Mouse (Mus musculus): Measurements from ENCODE around the gene Rhot2. TPM values are rescaled to one million over a fixed set of nuclear protein-coding genes. Genes with fewer than 3 reads are reported as not detected.

Rhot2 gene
- total and polyA plus RNA-seq, 3 experiments = 16.2 to 33.8 (median 17.3) TPM

DNA sequence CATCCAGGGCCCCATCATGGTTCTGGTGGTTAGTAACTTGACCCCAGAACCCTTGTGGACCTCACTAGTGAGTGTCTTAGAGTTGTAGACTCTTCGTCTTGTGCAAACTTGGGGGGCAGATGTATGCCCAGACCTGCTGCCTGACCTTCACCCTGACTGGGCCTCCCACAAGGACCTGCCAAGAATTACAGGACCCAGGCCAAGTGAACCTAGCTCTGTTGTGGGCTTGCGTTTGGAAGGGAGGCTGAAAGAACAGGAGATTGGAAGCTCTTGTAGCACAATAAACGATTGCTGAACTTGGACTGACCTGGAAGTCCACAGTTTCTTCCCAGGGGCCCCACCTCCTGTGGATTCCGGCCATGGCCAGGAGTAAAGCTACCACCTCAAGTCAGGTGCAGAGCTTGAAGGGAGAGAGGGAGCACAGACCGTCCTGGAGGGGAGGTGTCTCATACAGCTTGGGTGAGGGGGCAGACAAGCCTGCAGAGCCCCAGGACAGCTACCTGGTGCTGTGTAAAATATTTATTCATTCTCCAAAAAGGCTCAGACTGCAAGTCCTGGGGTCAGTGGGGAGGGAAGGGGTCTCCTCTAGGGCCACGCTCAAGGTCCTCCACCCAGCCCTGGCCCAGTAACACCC is 10.6 kb downstream of the Rhot2 start:
- in situ Hi-C loops (cut with MboI; ENCODE audit: low pct_ligation_motif_present, low pct_unique_long_range_greater_than_20kb, low sequenced_read_pairs) (no loop called here), dilution Hi-C loops (cut with MboI; ENCODE audit: extremely low pct_ligation_motif_present, extremely low pct_unique_long_range_greater_than_20kb, low sequenced_read_pairs) (no loop called here)
- Histone ChIP-seq H3K4me1 (ENCODE audit: control insufficient read depth in 1 of 2, insufficient read depth in 2 of 2) (peaks cover 16 to 40% of the 10 kb centered on the region in 2 experiments), H3K4me3 (replicated peaks in 1 of 3; ENCODE audit: low read depth in 2 of 3, low read length in 2 of 3, poor library complexity in 1 of 3) (peak overlapping the region; percentile 69 to 81 (median 71)), H3K27ac (ENCODE audit: insufficient read depth, low read depth) (no peak overlapping the region), H3K9ac (ENCODE audit: insufficient read depth, low read depth) (peak overlapping the region; percentile 84; the same call in 1 of the 2 replicates), H3K4me2 (ENCODE audit: insufficient read depth, low read depth, poor library complexity, severe bottlenecking) (peak overlapping the region; percentile 33), H3K36me3 (replicated peaks in 1 of 2; ENCODE audit: control insufficient read depth in 1 of 2, insufficient read depth in 1 of 2, low read length in 1 of 2) (peaks cover 56 to 76% of the 10 kb centered on the region in 2 experiments), H3K79me2 (replicated peaks; ENCODE audit: control insufficient read depth, extremely low read depth, insufficient read depth, poor library complexity, severe bottlenecking) (peaks cover 14% of the 10 kb centered on the region), H3K27me3 (replicated peaks) (no peaks in the 10 kb centered on the region), H3K9me3 (replicated peaks; ENCODE audit: low read length) (no peaks in the 10 kb centered on the region)
- no peak for TF ChIP-seq JUND (conservative IDR thresholded peaks at IDR 0.05; ENCODE audit: low read depth, low read length)
- no peak for TF ChIP-seq MAZ (IDR thresholded peaks at IDR 0.05; ENCODE audit: low read depth, low read length)
- no peak for TF ChIP-seq MYC (IDR thresholded peaks at IDR 0.05; ENCODE audit: low read depth, low read length)
- no peak for TF ChIP-seq RAD21 (IDR thresholded peaks at IDR 0.05; ENCODE audit: low read depth, low read length)
- TF ChIP-seq HCFC1 (IDR thresholded peaks at IDR 0.05; ENCODE audit: low read depth, low read length) = no peak
- TF ChIP-seq GABPA (IDR thresholded peaks at IDR 0.05; ENCODE audit: insufficient replicate concordance, low read depth, low read length) = no peak
- no peak for TF ChIP-seq NRF1 (IDR thresholded peaks at IDR 0.05; ENCODE audit: low read depth, low read length)
- TF ChIP-seq PAX5 (IDR thresholded peaks at IDR 0.05; ENCODE audit: low read length) = no peak
- TF ChIP-seq E2F4 (IDR thresholded peaks at IDR 0.05; ENCODE audit: insufficient replicate concordance, low read depth, low read length) = no peak
- TF ChIP-seq CTCF (conservative IDR thresholded peaks at IDR 0.05 in 1 of 2, IDR thresholded peaks at IDR 0.05 in 1 of 2; ENCODE audit: low read depth in 2 of 2, low read length in 2 of 2) = no peak
- no peak for TF ChIP-seq NELFE (IDR thresholded peaks at IDR 0.05; ENCODE audit: low read depth, low read length)
- TF ChIP-seq ZNF384 (IDR thresholded peaks at IDR 0.05; ENCODE audit: low read depth, low read length) = no peak
- TF ChIP-seq MEF2A (IDR thresholded peaks at IDR 0.05; ENCODE audit: borderline replicate concordance, low read depth, low read length) = no peak
- TF ChIP-seq CHD2 (IDR thresholded peaks at IDR 0.05; ENCODE audit: low read length) = no peak
- TF ChIP-seq TCF12 (IDR thresholded peaks at IDR 0.05; ENCODE audit: low read depth, low read length) = no peak
- TF ChIP-seq MAX (IDR thresholded peaks at IDR 0.05; ENCODE audit: low read length) = no peak
- DNase-seq (ENCODE audit: extremely low read depth) = no peak

DNA sequence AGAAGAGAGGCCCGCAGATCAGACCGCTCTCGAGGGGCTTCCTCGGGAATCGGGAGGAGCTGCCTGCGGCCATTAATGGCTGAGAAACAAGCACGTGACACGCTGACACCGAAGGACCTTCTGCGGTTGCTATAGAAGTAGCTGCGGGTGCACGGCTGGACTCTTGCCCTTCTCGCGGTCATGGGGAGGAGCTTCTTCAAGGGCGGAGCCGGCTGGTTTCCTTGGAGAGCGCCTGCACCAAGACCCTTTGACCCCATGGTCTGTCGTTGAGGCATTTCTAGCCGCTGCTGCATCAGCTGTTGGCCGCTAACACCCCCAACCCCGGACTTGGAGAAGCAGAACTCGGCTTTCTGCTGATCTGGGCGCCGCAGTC is 11.4 kb downstream of the Rhot2 start, which contains the start of gene Stub1:
Gene Stub1 (minus strand): TSS at position 114 of the 373 bp plus-strand sequence.
- Histone ChIP-seq H3K36me3 (replicated peaks in 1 of 2; ENCODE audit: control insufficient read depth in 1 of 2, insufficient read depth in 1 of 2, low read length in 1 of 2) (peaks cover 53 to 77% of the 10 kb centered on the region in 2 experiments), H3K4me3 (replicated peaks in 1 of 3; ENCODE audit: low read depth in 2 of 3, low read length in 2 of 3, poor library complexity in 1 of 3) (peak within 1 kb of the TSS; percentile 71 to 81 (median 81)), H3K79me2 (replicated peaks; ENCODE audit: control insufficient read depth, extremely low read depth, insufficient read depth, poor library complexity, severe bottlenecking) (peaks cover 14% of the 10 kb centered on the region), H3K9me3 (replicated peaks; ENCODE audit: low read length) (no peaks in the 10 kb centered on the region), H3K27me3 (replicated peaks) (no peaks in the 10 kb centered on the region), H3K4me2 (ENCODE audit: insufficient read depth, low read depth, poor library complexity, severe bottlenecking) (peak within 1 kb of the TSS; percentile 85), H3K27ac (ENCODE audit: insufficient read depth, low read depth) (peak within 1 kb of the TSS; percentile 47), H3K9ac (ENCODE audit: insufficient read depth, low read depth) (peak within 1 kb of the TSS; percentile 90), H3K4me1 (ENCODE audit: control insufficient read depth in 1 of 2, insufficient read depth in 2 of 2) (peaks cover 18 to 42% of the 10 kb centered on the region in 2 experiments)
- no peak for TF ChIP-seq ZKSCAN1 (IDR thresholded peaks at IDR 0.05; ENCODE audit: borderline replicate concordance, low read depth, low read length)
- no peak for TF ChIP-seq MAFK (IDR thresholded peaks at IDR 0.05; ENCODE audit: insufficient replicate concordance, low read length)
- TF ChIP-seq MYC (IDR thresholded peaks at IDR 0.05; ENCODE audit: low read depth, low read length) = no peak
- no peak for TF ChIP-seq ZC3H11A (IDR thresholded peaks at IDR 0.05; ENCODE audit: low read depth, low read length)
- TF ChIP-seq POLR2AphosphoS2 (IDR thresholded peaks at IDR 0.05; ENCODE audit: low read depth, low read length) = 0 out of 2 replicates have a peak, but pooled peaks have one; percentile 5
- 0 out of 2 replicates have a peak, but pooled peaks have one; percentile 5 for TF ChIP-seq CHD2 (IDR thresholded peaks at IDR 0.05; ENCODE audit: low read length)
- no peak for TF ChIP-seq ELF1 (IDR thresholded peaks at IDR 0.05; ENCODE audit: low read depth, low read length)
- dilution Hi-C loops (cut with MboI; ENCODE audit: extremely low pct_ligation_motif_present, extremely low pct_unique_long_range_greater_than_20kb, low sequenced_read_pairs) = no loop called here
- DNase-seq (ENCODE audit: extremely low read depth) = peak; percentile 58
- in situ Hi-C loops (cut with MboI; ENCODE audit: low pct_ligation_motif_present, low pct_unique_long_range_greater_than_20kb, low sequenced_read_pairs) = no loop called here
